Mouse (Mus musculus): ENCODE measurements around the gene Gm17949. TPM values are rescaled to one million over a fixed set of nuclear protein-coding genes. Genes with fewer than 3 reads are reported as not detected.
A peak's percentile ranks its signal among the peaks of the same experiment; 100 is the strongest.

Gm17949 gene
- polyA plus RNA-seq, 1 experiment from 2014 or later: 0.18 TPM

DNA sequence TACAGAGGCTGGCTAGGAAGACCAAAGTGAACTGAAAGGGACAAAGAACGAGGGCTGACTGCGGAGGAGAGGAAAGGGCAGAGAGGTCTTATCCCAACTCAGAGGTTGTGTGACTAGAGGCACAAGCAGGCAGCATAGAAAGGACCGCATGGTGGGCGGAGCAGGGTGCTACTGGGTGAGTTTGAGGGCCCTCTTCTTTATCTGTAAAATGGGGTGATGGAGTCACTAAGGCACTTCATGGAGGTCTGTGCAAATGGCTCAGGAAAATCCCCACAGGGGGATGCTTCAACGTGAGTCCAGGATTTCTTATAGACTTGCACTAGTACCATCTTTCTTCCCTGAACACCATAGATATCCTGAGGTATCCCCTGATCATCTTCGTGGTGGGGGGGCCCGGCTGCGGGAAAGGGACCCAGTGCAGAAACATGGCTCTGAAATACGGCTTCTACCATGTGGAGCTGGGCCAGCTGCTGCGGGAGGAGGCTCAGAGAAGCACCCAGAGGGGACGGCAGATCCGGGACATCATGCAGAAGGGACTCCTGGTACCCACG lies 1.1 kb downstream of the Gm17949 start:
- Histone ChIP-seq H3K9ac (replicated peaks) (peak overlapping the region; percentile 69), H3K27ac (ENCODE audit: low read depth) (peak overlapping the region; percentile 64), H3K9me3 (ENCODE audit: low read length) (no peaks in the 10 kb centered on the region), H3K27me3 (ENCODE audit: insufficient read depth, low read length) (no peaks in the 10 kb centered on the region), H3K36me3 (replicated peaks; ENCODE audit: insufficient read depth, low read length) (peaks cover 22% of the 10 kb centered on the region), H3K4me2 (ENCODE audit: low read depth, low read length) (peak overlapping the region; percentile 99), H3K4me3 (ENCODE audit: low read depth, low read length) (peak overlapping the region; percentile 68), H3K4me1 (ENCODE audit: insufficient read depth) (peaks cover 19% of the 10 kb centered on the region)
- TF ChIP-seq CTCF (IDR thresholded peaks at IDR 0.05; ENCODE audit: low read depth): no peak
- TF ChIP-seq EP300 (IDR thresholded peaks at IDR 0.05; ENCODE audit: low read depth): no peak
- DNase-seq (no peak), ATAC-seq (no peak)
- 71% methylated on average over 13 of the region's 13 CpGs for WGBS (ENCODE audit: insufficient replicate concordance)

DNA sequence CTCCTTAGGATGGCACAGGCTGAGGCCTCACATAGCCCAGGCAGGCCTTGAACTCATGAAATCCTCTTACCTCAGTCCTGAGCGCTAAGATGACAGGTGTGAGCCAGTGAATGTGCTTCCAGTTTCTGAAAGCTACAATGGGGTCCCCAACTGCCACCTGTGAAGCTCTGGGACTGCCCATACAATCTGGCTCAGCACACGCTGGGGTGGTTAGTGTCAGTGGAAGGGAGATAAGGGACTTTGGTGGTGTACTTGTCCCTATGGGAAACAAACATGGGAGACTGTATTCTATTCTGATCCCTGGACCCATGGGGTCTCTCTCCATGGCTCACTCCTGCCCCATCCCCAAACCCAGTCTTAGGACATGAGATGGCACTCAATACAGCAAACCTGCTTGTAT lies 8.4 kb downstream of the Gm17949 start:
- no peaks in the 10 kb centered on the region for H3K27me3 ChIP-seq (ENCODE audit: insufficient read depth, low read length)
- peak; percentile 83 for ATAC-seq
- H3K27ac ChIP-seq (ENCODE audit: low read depth): peak overlapping the region; percentile 71
- no peak overlapping the region for H3K4me2 ChIP-seq (ENCODE audit: low read depth, low read length)
- no peak overlapping the region for H3K9ac ChIP-seq (replicated peaks)
- H3K36me3 ChIP-seq (replicated peaks; ENCODE audit: insufficient read depth, low read length): peaks cover 37% of the 10 kb centered on the region
- no peak for DNase-seq
- no peaks in the 10 kb centered on the region for H3K9me3 ChIP-seq (ENCODE audit: low read length)
- WGBS (ENCODE audit: insufficient replicate concordance): 48% methylated on average over 2 of the region's 2 CpGs
- TF ChIP-seq CTCF (IDR thresholded peaks at IDR 0.05; ENCODE audit: low read depth) (no peak), EP300 (IDR thresholded peaks at IDR 0.05; ENCODE audit: low read depth) (peak; percentile 93)
- H3K4me1 ChIP-seq (ENCODE audit: insufficient read depth): no peaks in the 10 kb centered on the region
- H3K4me3 ChIP-seq (ENCODE audit: low read depth, low read length): no peak overlapping the region

DNA sequence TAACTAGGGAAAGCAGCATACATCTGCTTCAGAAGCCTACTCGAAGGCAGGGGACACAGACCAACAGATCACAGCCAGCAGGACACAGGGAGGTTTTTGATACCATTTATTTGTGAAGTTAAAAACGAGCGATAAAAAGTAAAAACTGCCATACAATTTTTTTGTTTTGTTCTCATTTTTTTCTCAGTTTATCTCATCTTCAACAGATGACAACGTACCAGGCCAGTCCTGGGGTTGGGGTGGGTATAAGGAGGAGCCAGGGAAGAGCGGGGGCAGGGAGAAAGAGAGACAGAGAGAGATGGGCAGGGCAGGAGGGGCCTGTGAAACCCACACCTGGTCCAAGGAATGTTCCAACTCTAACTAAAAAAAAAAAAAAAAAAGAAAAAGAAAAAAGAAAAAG lies 9.7 kb downstream of the Gm17949 start:
- no peak overlapping the region for H3K9ac ChIP-seq (replicated peaks)

DNA sequence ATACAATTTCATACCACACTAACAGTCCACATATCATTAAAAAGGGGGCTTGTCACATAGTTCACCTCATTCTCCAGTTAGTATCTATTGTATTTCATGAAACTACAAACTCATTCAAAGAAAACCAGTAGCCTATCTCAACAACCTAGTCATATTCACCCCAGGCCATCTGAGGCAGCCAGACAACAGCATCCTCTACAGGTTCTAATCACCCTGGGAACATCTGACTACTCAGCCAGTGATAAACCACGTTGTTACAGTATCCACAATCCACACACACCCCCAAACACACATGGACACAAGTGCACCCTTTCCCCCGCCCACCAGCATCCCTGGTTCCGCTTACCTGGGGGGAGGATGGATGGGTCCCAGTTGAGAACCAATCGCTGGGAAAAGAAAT lies 16.2 kb downstream of the Gm17949 start:
- no peak for DNase-seq
- 0 out of 2 replicates have a peak overlapping the region, but pooled peaks have one; percentile 16 for H3K9ac ChIP-seq (replicated peaks)
- no peak overlapping the region for H3K4me3 ChIP-seq (ENCODE audit: low read depth, low read length)
- H3K9me3 ChIP-seq (ENCODE audit: low read length): no peaks in the 10 kb centered on the region
- peak; percentile 69 for TF ChIP-seq EP300 (IDR thresholded peaks at IDR 0.05; ENCODE audit: low read depth)
- no peak for TF ChIP-seq CTCF (IDR thresholded peaks at IDR 0.05; ENCODE audit: low read depth)
- H3K4me2 ChIP-seq (ENCODE audit: low read depth, low read length): no peak overlapping the region
- no peak overlapping the region for H3K27ac ChIP-seq (ENCODE audit: low read depth)
- 76% methylated on average over 4 of the region's 4 CpGs for WGBS (ENCODE audit: insufficient replicate concordance)
- H3K27me3 ChIP-seq (ENCODE audit: insufficient read depth, low read length): no peaks in the 10 kb centered on the region
- ATAC-seq: no peak
- peaks cover 19% of the 10 kb centered on the region for H3K4me1 ChIP-seq (ENCODE audit: insufficient read depth)
- H3K36me3 ChIP-seq (replicated peaks; ENCODE audit: insufficient read depth, low read length): peaks cover 61% of the 10 kb centered on the region

More for the DNA sequence above, 9.7 kb downstream of the Gm17949 start:
- Histone ChIP-seq H3K36me3 (replicated peaks; ENCODE audit: insufficient read depth, low read length) (peaks cover 49% of the 10 kb centered on the region), H3K4me1 (ENCODE audit: insufficient read depth) (no peaks in the 10 kb centered on the region), H3K4me3 (ENCODE audit: low read depth, low read length) (no peak overlapping the region), H3K27ac (ENCODE audit: low read depth) (peak overlapping the region; percentile 71), H3K4me2 (ENCODE audit: low read depth, low read length) (no peak overlapping the region), H3K27me3 (ENCODE audit: insufficient read depth, low read length) (no peaks in the 10 kb centered on the region), H3K9me3 (ENCODE audit: low read length) (no peaks in the 10 kb centered on the region)
- DNase-seq (no peak), ATAC-seq (peak; percentile 37)
- TF ChIP-seq EP300 (IDR thresholded peaks at IDR 0.05; ENCODE audit: low read depth) (peak; percentile 76), CTCF (IDR thresholded peaks at IDR 0.05; ENCODE audit: low read depth) (no peak)
- 61% methylated on average over 5 of the region's 5 CpGs for WGBS (ENCODE audit: insufficient replicate concordance)

DNA sequence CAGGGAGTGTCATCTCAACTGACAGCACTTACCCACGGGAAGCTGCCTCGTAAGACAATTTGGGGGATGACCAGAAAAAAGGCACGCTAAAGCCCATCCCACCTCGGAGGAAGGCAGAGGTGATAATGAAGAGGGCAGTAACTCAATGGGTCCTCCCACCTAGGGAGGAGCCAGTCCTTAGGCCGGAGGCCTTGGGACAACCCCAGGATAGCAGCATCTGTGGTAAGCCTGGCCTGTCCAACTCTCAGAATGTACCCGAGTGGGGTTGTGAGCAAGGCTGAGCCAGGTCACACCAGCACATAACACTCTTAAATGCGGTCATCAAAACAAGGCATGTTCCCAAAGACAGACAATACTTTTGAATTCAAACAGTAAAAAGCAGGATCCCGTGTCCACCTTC lies 18.4 kb downstream of the Gm17949 start:
- ATAC-seq (no peak), DNase-seq (no peak)
- Histone ChIP-seq H3K4me2 (ENCODE audit: low read depth, low read length) (peak overlapping the region; percentile 87), H3K27ac (ENCODE audit: low read depth) (no peak overlapping the region), H3K36me3 (replicated peaks; ENCODE audit: insufficient read depth, low read length) (peaks cover 39% of the 10 kb centered on the region), H3K9me3 (ENCODE audit: low read length) (no peaks in the 10 kb centered on the region), H3K27me3 (ENCODE audit: insufficient read depth, low read length) (no peaks in the 10 kb centered on the region), H3K4me1 (ENCODE audit: insufficient read depth) (peaks cover 22% of the 10 kb centered on the region), H3K9ac (replicated peaks) (peak overlapping the region; percentile 97), H3K4me3 (ENCODE audit: low read depth, low read length) (peak overlapping the region; percentile 72)
- TF ChIP-seq EP300 (IDR thresholded peaks at IDR 0.05; ENCODE audit: low read depth) (no peak), CTCF (IDR thresholded peaks at IDR 0.05; ENCODE audit: low read depth) (no peak)
- 19% methylated on average over 8 of the region's 8 CpGs for WGBS (ENCODE audit: insufficient replicate concordance)

DNA sequence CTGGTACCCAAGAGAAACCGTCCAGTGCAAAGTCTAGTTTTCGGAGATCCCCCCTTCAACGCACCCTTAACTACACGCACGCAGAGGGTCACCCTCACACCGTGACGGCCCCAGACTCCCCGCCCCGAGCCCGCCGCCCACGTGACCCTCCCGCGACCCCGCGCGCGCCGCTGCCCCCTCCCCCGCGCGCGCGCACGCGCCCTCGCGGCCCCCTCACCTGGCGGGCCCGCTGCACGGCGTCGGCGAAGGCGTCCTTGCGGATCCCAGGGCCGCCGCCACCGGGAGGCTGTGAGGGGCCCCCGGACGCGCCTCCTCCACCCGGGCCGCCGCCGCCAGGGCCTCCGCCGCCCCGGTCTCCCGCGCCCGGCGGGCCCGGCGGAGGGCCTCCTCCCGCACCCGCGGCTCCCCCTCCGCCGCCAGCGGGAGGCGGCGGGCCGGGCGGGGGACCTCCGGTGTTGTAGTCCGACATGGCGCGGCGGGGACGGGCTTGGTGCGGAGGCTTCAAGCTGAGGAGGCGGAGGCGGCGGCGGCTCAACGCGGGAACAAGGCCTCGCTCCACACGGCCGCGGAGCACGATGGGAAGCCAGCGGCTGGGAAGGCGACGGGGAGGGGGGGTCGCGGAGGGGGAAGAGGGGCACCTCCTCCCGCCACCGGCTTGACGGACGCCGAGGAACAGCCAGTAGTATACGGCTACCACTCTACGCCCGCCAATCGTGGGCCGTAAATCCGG lies 19.8 kb downstream of the Gm17949 start, which contains the start of gene Khsrp:
TSS of gene Khsrp (minus strand) at position 592 of the 730 bp plus-strand sequence.
- Histone ChIP-seq H3K9ac (replicated peaks) (peak within 1 kb of the TSS; percentile 97), H3K36me3 (replicated peaks; ENCODE audit: insufficient read depth, low read length) (peaks cover 25% of the 10 kb centered on the region), H3K9me3 (ENCODE audit: low read length) (no peaks in the 10 kb centered on the region), H3K27me3 (ENCODE audit: insufficient read depth, low read length) (no peaks in the 10 kb centered on the region), H3K4me3 (ENCODE audit: low read depth, low read length) (peak within 1 kb of the TSS; percentile 72), H3K4me2 (ENCODE audit: low read depth, low read length) (peak within 1 kb of the TSS; percentile 87), H3K27ac (ENCODE audit: low read depth) (peak within 1 kb of the TSS; percentile 94), H3K4me1 (ENCODE audit: insufficient read depth) (peaks cover 22% of the 10 kb centered on the region)
- DNase-seq: peak; percentile 61
- TF ChIP-seq CTCF (IDR thresholded peaks at IDR 0.05; ENCODE audit: low read depth) (no peak), EP300 (IDR thresholded peaks at IDR 0.05; ENCODE audit: low read depth) (no peak)
- under 1% methylated on average over 61 of the region's 99 CpGs for WGBS (ENCODE audit: insufficient replicate concordance)
- no peak for ATAC-seq
